Mouse (Mus musculus) hindbrain, embryonic 15.5 days (tissue): ENCODE data around the gene Gm28961. TPM values are rescaled to one million over a fixed set of nuclear protein-coding genes. Genes with fewer than 3 reads are reported as not detected.
"Not testable (repeated sequence)": the region's sequence is repeated elsewhere in the genome, so short reads cannot be mapped to it uniquely, and the experiment has no call there.

ENCODE experiments used
- ATAC-seq: fragments of 200-750 bp; cut with Nextera tagmentation; 2 replicates; pipeline ENCODE4 v1.8.0; 2017; ENCODE audit warnings: low read depth, moderate number of reproducible peaks, moderate TSS enrichment; ENCODE audit not compliant: low FRiP score
- H3K27ac ChIP-seq: fragments of 300-500 bp; sonication (generic); replicated peaks from 2 replicates; pipeline ENCODE4 v1.5.1; 2015; ENCODE audit warnings: mild to moderate bottlenecking, inconsistent platforms
- H3K27me3 ChIP-seq: fragments of 300-500 bp; sonication (generic); 2 replicates; pipeline ENCODE4 v1.6.1; 2015; ENCODE audit warnings: control low read depth, inconsistent platforms
- H3K36me3 ChIP-seq: fragments of 300-500 bp; sonication (generic); 2 replicates; pipeline ENCODE4 v1.6.1; 2015; ENCODE audit warnings: control low read depth, inconsistent platforms
- H3K4me1 ChIP-seq: fragments of 300-500 bp; sonication (generic); replicated peaks from 2 replicates; pipeline ENCODE4 v1.6.1; 2015; ENCODE audit warnings: control low read depth, inconsistent platforms
- H3K4me2 ChIP-seq: fragments of 300-500 bp; sonication (generic); 2 replicates; pipeline ENCODE4 v1.6.1; 2015; ENCODE audit warnings: moderate library complexity, mild to moderate bottlenecking, inconsistent platforms
- H3K4me3 ChIP-seq: fragments of 300-500 bp; sonication (generic); 2 replicates; pipeline ENCODE4 v1.5.1; 2015; ENCODE audit warnings: mild to moderate bottlenecking, inconsistent platforms
- H3K9ac ChIP-seq: fragments of 300-500 bp; sonication (generic); 2 replicates; pipeline ENCODE4 v1.6.1; 2015; ENCODE audit warnings: inconsistent platforms
- H3K9me3 ChIP-seq: fragments of 300-500 bp; sonication (generic); 2 replicates; pipeline ENCODE4 v1.6.1; 2016; ENCODE audit warnings: control low read depth, inconsistent platforms
- WGBS: fragments of 180-500 bp; shearing (Covaris S2); methylation state at CpG from one replicate; pipeline ENCODE4 v1.1.7; 2015; 5-methylcytosine and 5-hydroxymethylcytosine counted together
- polyA plus RNA-seq: library from polyadenylated mRNA; unstranded; fragments of >200 nt; fragmentation: Nextera tagmentation; extraction: Ambion mirVana; gene quantifications from 2 replicates; pipeline ENCODE4 v1.2.1, GENCODE M21; 2015

Gm28961 gene
- polyA plus RNA-seq, result not detected in 2 replicates

- not testable (repeated sequence) for H3K4me1 ChIP-seq, H3K4me3 ChIP-seq, H3K9me3 ChIP-seq, H3K27ac ChIP-seq, H3K9ac ChIP-seq, H3K4me2 ChIP-seq, H3K27me3 ChIP-seq, ATAC-seq, H3K36me3 ChIP-seq
- no CpG with 5 or more reads among the region's 6 CpGs for WGBS
Measured at GRCm38 (mm10) chrY:57705397-57705796, at the start of gene Gm28961. Gene Gm28961, plus strand, starts transcription at chrY:57705697.

Other genes with a start within 250 kb of the Gm28961 start
- not detected in 2 replicates for gene Gm21943, start 172.0 kb upstream of the Gm28961 start, polyA plus RNA-seq